Mouse (Mus musculus) liver, adult (tissue): Measurements from ENCODE around the gene Trnp1.

Source experiments
- GATA4 ChIP-seq: IDR thresholded peaks from 2 replicates; pipeline ENCODE4 v1.6.1; 2014; ENCODE audit warnings: mild to moderate bottlenecking, low read length; ENCODE audit not compliant: insufficient replicate concordance

Trnp1 gene

DNA sequence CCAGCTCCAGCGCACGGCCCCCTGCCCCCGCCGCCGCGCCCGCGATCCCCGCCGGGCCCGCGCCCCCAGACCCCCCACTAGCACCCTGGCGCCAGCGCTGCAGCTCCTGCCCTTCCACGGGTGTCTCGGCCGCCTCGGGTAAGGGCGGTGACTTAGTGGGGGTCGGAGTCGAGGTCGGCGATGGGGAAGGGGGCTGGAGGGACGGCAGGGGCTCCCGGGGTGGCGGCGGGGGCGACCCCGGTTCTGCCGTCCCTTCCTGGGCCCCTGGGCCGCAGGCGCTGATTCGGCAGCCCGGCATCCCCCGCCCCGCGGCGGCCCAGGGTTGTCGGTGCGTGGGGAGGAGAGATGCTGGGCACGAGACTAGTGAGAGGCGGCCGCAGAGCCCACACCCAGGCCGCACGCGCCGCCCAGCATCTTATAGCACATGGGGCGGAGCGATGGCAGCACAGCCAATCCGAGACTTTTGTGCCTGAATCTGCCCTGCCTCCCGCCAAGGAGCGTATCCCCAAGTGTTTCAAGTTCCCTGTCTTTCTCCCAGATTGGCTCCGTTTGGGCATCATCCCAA lies at the start of gene Trnp1:
TSS of gene Trnp1 (minus strand) at position 391 of the 565 bp plus-strand sequence.
- TF ChIP-seq GATA4, result no peak

GRCm38 (mm10) chr4:133545272-133546231 lies 47.2 kb upstream of the Trnp1 start, which contains the start of gene Nudc:
Nudc (minus strand) TSS chr4:133545996.
- TF ChIP-seq GATA4, result peak; percentile 30; the same call in 1 of the 2 replicates

GRCm38 (mm10) chr4:133536652-133537051 lies 38.3 kb upstream of the Trnp1 start:
- TF ChIP-seq GATA4, result no peak

DNA sequence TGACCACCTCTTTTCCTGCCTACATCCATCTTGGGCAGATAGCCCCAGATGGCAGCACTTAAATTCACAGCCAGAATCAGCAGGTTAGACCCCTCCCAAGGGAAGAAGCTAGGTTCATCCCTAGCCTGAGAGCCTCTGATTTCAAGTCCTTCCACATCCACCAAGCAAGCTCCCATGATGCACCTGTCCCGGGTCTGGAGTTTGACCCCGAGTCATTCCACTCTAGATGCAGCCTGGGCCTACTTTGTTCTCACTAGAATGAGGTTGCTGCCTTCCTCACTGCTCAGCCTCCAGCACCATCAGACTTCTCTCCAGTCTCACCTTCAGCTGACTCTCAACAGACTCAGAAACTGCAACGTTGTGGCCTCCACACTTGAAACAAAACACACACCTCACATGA lies 37.7 kb upstream of the Trnp1 start:
- no peak for TF ChIP-seq GATA4

GRCm38 (mm10) chr4:133532777-133533176 lies 34.4 kb upstream of the Trnp1 start:
- TF ChIP-seq GATA4, result no peak

- no peak for TF ChIP-seq GATA4
Observed at GRCm38 (mm10) chr4:133527788-133528187, 29.4 kb upstream of the Trnp1 start.

DNA sequence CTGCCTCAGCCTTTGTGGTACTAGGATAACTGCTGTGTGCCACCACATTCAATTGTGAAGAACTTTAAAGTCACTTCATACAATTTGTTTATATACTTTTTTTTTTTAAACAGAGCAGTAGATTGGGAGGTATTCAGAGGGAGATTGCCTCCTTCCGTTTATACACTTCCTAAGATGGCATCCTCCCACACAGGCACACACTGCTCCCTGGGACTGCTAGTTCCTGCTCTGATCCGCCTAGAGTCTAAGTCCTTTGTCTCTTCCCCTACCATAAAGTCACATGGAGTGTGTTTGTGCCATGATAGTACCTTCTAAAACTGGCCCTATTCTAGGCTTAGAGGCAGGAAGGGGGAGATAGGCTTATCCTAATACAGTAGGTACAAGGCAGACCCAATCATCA lies 23.2 kb upstream of the Trnp1 start:
- no peak for TF ChIP-seq GATA4

DNA sequence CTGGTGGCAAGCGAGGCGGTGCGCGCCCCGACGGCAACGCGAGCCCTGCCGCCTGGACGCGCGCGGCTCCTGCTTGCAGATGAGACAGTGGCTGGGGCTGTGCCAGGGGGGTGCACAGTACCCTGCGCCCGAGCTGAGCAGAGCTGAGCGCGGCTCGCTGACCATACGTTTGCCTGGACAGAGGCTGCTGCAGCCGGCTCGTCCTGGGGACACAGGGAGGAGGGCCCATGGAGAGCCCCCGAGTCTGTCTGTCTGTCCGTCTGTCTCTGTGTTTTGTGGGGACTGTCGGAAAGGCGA lies 21.0 kb upstream of the Trnp1 start:
- no peak for TF ChIP-seq GATA4

GRCm38 (mm10) chr4:133518601-133519368 lies 20.4 kb upstream of the Trnp1 start, which contains the start of gene Kdf1:
Kdf1 (plus strand) TSS chr4:133518963.
- no peak for TF ChIP-seq GATA4

GRCm38 (mm10) chr4:133512972-133513371 lies 14.6 kb upstream of the Trnp1 start:
- TF ChIP-seq GATA4, result no peak

- TF ChIP-seq GATA4, result no peak
Observed at GRCm38 (mm10) chr4:133511050-133511449, 12.7 kb upstream of the Trnp1 start.

DNA sequence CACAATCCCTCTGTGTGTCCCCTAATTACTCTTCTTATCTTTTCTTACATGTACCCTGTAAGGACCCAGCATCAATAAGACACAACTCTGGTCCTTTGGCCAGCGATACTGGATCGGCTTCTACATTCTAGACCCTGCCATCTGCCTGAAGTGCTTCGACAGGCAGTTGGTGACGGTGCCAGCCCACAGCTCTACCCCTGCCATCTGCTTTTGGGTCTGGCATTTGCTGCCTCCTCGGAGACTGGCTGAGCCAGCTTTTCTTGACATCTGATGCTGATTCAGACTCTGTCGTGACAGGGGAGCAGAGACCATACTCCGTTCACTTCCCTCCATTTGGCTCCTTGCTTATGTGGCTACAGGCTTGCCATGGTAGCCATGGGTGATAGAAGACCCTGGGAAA lies 10.6 kb upstream of the Trnp1 start:
- TF ChIP-seq GATA4, result no peak

DNA sequence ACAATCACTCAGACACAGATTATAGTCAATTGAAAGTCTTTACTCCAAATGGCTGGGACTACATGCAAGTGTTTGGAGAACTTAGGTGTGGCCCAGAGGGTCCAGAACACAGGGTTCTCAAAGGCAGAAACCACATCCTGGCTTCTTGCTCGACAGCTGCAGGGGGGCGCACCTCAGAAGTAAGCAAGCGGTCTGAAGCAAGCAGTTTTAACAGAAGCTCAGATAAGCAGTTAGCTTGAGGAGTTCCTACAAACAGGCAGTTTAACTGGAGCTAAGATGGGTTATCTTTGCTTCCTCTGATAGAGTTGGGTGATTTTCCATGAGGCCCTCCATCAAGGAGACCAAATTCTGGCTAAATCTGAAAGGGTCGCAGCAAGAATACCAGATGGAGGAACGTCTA lies 8.2 kb upstream of the Trnp1 start:
- no peak for TF ChIP-seq GATA4

- TF ChIP-seq GATA4, result no peak
Observed at GRCm38 (mm10) chr4:133504755-133505485, 6.6 kb upstream of the Trnp1 start.

DNA sequence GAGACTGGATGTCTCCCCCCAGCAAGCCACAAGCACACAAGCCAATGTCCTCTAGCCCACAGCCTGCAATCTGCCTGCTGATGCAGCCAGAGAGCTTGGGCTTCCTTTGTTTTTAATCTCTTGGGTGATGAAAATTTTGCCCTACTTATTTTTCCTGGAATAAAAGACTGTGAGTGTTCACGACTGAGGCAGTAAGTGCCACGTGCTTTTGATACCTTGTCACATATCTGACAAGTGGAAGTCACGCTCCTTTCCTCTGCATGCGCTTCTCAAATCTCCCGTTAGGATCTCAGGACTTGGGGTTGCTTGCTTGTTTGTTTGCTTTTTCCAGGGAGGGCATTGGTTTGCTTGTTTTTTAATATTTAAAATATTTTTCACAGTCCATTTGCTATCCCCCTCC lies 6.0 kb upstream of the Trnp1 start:
- TF ChIP-seq GATA4, result no peak
